Mouse (Mus musculus): ENCODE measurements around the gene Galk1.
"Not testable (repeated sequence)": the region's sequence is repeated elsewhere in the genome, so short reads cannot be mapped to it uniquely, and the experiment has no call there.

Galk1 gene

DNA sequence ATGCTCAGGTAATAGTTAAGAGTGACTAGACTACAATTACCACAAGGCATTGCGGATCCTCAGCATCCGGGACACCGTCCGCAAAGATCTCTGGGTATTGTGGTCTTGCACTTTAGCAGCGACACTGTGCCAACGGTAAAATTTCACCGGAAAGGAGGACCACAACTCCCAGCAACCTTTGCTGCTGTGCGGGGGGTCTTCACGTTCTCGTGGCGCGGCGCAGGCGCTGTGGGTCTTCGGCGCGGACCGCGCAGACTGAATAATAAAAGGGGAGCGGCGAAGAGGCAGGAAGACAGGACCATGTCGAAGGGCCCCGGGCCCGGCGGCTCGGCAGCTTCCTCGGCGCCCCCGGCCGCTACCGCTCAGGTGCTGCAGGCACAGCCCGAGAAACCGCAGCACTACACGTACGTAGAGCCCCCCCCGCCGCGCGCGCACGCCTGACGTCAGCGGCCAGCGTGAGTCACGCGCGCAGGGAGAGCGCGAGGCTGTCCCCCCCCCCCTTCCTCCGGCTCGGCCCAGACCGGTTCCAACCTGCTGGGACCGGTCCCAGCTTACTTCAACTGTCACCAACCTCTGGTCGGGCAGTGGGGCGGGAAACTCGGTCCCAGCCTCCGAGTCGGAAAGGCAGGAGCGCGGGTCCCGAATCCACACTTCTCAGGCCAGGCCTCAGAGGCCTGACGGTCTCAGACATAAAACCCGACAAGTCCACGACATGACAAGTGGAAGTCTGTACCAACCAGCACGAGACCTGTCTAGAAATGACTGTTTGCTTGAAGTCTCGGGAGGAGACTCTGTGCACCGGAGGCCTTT lies 17.8 kb upstream of the Galk1 start, which contains the start of gene Unk:
Gene Unk, plus strand, starts transcription at position 235 of the 810 bp plus-strand sequence.
- peak; percentile 98 for DNase-seq

DNA sequence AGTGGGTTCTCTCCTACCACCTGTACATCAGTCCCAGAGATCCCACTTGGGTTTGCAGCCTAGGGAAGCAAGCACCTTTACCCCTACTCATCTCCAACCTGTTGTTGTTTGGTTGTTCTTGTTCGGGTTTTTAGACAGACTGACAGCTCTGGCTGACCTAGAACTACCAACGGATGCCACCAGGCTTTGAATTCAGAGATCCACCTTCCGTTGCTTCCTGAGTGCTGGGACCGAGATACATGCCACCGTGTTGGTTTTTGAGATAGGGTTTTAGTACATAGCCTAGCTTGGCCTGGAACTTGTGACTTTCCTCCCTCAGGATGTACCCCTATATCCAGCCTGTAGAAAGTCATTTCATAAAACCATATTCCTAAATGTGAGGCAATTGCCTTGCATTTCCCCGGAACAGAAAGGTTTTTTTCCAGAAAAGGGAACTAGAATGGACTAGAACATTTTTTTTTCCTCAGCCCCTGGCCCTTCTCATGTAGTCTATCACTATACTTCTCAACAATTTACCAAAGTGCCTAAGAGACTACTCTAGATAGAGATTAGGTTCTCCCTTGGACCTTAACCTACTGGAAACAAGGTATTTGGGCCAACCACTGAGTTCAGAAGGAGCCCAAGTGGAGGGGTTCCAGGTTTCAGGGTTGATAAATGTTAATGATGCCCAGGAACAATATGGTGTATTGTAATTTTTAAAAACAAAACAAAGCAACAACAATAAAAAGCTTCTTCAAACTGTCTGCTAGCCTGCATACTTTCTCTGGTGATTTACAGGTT lies 16.8 kb upstream of the Galk1 start:
- no peak for DNase-seq

DNA sequence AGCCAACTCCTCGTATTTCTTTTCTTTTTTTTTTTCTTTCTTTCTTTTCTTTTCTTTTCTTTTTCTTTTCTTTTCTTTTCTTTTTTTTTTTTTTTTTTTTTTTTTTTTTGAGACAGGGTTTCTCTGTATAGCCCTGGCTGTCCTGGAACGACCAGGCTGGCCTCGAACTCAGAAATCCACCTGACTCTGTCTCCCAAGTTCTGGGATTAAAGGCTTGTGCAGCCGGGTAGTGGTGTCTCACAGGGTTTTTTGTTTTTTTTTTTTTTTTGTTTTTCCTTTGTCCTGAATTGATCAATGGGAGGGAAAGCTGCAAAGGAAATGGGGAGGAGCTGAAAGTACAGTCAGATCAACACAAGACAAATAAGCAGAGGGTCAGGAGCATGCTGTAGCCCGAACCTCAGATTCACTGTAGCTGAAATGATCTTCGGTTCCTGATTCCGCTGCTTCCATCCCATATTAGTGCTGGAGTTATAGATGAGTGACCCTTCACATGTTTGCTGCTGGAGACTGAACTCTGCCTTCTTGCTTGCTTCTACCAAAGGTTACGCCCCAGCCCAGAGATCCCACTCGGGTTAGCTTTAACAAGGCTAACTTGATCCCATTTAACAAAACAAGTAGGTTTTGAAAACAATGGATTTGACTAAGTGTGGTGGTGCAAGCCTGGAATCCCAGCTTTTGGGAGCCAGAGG lies 15.8 kb upstream of the Galk1 start:
- DNase-seq, result no peak

DNA sequence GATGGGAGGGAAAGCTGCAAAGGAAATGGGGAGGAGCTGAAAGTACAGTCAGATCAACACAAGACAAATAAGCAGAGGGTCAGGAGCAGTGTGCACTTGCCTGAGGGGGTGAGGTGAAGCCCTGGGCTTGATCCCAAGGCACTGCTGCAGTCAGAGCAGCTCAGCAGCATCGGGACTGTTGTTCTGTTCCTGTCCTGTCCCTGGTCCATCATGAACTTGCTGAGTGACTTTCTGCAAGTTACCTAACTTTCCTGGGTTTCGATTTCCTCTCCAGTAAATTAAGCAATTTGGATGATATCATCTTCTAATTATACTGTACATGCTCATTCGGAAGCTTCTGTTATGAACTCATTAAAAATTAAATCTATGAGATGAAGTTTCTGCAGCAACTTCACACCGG lies 15.2 kb upstream of the Galk1 start, which contains the start of gene H3f3b:
Gene H3f3b, minus strand, starts transcription at position 207 of the 400 bp plus-strand sequence.
- no peak for DNase-seq

DNA sequence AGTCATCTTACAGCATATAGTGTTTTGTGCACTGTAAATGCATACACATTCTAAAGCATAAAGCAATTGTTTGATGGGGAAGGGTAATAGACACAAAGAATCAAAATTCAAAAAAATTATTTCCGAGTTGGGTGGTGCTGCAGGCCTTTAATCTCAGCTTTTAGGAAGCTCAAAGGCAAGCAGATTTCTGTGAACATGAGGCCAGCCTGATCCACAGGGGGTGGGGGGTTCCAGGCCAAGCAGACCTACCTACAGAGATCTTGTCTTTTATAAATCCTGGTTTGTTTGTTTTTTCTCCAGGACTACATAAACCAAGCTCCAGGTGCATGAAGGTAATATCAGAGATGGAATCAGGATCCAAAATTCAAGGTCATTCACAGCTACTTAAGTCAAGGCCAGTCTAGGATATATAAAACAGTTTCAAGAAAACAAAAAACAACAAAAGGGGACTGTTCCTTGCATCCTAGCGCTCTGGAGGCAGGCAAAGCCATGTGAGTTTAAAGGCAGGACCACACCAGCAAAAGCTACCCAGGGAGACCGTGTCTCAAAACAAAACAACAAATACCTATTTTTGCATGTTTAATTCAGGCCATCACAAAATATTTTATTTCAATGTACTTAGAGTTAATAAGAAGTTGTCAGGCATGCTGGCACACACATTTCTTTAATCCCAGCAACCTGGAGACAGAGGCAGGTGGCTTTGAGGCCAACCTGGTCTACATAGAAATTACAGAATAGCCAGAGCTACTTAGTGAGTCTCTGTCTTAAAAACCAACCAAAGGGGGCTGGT lies 12.7 kb upstream of the Galk1 start:
- DNase-seq, result peak; percentile 38

DNA sequence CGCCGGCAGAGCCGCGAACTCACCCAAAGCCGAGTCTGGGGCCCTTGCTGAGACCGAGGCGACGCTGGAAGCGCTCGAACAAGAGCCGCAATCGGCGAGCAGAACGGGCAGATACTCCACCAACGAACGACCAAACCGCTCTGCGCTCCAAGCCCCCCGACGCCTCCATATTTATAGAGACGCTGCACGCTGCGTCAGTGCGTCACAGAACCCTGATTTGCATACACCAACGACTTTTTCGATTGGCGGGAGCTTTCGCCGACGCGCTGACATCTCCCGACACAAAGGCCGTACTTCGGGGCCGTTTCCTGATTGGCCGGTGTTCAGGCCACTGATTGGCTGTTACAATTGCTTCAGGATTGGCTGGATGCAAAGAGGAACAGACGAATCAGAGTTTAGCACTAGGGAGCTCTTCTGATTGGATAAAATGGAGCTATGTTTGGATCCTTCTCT lies 11.9 kb upstream of the Galk1 start:
- peak; percentile 94 for DNase-seq

DNA sequence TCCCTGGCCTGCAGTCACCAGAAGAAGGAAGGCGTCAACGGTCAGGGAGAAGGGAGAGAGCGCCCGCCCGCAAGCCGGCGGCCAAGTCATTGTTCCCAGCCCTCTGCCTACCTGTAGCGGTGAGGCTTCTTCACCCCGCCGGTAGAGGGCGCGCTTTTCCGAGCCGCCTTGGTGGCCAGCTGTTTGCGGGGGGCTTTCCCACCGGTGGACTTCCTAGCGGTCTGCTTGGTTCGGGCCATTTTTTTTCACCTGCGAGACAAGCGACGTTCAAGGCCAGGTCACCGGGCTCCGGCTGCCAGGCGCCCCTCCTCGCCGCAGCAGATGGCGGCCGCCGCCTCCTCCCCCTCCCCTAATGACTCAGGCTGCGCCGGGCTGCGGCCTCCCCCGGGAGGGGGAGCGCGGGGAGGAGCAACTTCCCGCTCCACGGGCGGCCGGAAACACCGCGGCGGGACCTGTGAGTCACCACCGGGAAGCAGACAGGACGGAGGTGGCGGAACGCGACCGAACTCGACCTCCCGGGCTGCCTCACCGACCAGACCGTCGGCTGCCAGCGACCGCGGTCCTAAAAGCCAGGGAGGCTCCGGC lies 11.3 kb upstream of the Galk1 start:
- peak; percentile 88 for DNase-seq

DNA sequence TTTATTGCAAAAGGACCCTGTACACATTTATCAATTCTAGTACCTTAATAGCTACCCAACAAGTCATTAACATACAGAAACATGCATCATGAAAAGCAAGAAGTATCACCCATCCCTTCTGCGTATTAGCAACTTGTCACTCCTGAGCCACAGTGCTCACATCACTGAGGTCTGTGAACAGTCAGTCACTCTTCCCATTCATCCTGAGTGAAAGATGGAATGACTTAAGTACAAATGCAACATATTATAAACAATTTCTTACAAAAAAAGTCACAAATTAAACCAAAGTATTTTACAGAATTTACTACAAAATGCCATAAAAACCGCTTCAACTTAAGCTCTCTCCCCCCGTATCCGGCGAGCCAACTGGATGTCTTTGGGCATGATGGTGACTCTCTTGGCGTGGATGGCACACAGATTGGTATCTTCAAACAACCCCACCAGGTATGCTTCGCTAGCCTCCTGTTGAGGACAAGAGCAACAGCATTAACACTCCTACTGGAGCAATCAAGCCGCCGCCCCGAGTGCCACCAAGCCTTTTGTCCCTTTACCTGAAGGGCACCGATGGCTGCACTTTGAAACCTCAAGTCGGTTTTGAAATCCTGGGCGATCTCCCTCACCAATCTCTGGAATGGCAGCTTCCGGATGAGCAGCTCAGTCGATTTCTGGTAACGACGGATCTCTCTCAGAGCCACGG lies 10.7 kb upstream of the Galk1 start:
- DNase-seq, result not testable (repeated sequence)

DNA sequence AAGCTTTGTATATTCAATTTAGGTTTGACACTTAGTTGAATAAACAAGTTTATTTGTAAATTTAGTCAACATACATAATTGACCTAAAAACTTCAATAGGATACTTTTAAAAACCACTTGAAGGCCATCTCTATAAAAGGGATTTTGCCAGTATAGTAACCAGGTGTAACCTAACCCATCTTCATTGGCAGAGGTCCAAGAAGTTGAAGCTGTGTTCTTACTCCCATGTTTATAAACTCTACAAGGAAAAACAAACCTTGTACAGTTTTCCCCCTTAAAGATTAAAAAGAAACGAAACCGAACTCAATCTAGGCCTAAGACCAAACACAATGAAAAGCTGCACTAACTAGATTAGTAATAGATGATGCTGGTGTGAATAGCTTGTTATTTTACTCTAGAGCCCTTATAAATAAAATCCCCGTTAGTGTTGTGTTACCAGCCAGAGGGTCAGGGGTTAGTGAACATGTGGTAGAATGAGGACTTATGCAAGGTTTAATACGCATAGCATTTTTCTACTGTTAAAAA lies 9.8 kb upstream of the Galk1 start:
- no peak for DNase-seq

DNA sequence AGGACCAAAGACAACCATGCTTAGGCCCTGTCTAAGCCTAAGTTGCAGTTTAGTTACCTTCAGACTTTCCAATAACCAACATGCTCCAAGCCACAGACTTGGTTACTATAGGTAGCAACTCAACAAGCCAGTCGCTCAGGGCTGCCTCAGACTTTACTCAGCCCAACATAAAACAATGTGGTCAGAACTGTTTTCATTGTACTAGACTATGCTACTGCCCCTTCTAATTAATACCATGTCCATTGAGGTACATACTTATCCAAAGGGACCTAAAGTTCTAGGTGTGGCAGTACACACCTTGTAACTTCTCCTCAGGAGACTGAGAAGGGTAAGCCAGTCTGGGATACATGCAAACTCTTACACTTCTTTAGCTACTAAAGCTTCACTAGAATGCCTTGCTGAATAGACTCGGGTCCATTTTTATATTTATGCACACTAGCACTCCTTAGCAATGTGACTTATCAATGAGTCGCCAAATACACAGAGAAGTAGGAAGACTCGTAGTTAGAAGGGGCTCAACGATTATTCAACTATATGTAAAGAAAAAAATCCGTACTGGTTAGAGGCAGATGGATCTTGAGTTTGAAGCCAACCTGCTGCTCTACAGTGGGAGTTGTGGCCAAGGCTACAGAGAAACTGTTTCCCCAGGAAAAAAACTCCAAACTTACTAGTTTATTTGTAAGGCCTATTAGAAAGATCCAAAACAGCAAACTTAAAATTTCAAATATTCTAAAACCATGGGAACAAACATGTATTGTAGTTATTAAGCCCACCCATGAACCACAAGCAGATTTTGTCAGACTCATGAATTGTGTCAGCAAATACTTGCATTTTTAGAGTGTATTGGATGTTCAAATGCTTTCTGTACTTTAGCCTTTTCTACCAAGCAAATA lies 9.1 kb upstream of the Galk1 start:
- DNase-seq, result no peak

DNA sequence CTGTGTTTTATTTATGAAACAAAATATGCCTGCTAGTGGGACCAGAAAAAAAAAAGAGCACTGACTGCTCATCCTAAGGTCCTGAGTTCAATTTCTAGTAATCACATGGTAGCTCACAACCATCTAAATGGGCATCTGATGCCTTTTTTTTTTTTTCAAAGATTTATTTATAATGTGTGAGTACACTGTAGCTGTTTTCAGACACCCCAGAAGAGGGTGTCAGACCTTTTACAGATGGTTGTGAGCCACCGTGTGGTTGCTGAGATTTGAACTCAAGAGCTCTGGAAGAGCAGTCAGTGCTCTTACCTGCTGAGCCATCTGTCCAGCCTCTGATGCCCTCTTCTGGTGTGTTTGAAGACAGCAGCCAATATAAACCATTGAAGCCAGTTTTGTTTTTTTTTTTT lies 8.0 kb upstream of the Galk1 start:
- no peak for DNase-seq

DNA sequence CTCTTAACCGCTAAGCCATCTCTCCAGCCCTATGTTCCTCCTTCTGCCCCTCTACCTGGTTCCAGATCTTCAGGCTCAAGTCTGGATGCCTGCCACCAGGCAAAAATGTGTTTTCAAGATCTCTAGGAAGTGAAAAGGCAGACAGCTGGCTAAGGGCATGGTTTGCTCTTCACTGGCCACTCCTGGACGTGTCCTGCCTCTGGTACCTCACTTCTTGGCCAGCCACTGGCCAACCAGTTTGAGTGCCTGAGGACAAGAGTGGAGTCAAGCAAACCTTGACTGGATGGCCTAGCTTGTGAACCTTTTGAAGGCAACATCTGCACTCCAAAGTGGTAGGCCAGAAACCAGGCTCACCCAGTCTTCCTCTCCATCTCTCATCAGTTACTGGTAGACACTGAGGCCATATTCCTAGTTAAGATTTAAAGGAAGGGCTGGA lies 7.5 kb upstream of the Galk1 start:
- no peak for DNase-seq

DNA sequence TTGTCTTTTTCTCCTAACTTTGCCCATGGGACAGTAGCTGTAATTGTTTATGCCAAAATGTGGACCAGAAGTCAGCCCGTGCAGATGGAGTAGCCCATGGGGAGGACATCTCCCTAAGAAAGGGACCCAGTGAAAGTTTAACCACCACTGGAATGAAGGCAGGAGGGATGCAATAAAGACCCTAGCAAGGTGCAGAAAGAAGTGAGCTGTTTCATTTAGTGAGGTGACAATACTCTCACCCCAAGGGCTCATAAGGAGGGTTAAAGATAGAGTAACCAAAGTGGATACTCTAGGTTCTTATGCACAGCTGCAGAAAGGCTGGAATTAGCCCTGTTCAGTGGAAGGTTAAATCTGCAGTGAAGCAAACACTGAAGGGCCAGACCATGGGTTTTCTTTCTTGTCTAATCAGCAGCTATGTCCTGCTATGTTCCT lies 6.9 kb upstream of the Galk1 start:
- no peak for DNase-seq

DNA sequence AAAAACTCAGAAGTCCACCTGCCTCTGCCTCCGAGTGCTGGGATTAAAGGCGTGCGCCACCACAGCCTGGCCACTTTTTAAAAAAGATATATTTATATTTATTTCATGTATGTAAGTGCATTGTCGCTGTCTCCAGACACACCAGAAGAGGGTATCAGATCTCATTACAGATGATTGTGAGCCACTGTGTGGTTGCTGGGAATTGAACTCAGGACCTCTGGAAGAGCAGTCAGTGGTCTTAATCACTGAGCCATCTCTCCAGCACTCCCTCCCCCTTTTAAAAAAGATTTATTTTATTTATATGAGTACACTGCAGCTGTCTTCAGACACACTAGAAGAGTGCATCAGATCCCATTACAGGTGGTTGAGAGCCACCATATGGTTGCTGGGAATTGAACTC lies 6.3 kb upstream of the Galk1 start:
- DNase-seq, result not testable (repeated sequence)

DNA sequence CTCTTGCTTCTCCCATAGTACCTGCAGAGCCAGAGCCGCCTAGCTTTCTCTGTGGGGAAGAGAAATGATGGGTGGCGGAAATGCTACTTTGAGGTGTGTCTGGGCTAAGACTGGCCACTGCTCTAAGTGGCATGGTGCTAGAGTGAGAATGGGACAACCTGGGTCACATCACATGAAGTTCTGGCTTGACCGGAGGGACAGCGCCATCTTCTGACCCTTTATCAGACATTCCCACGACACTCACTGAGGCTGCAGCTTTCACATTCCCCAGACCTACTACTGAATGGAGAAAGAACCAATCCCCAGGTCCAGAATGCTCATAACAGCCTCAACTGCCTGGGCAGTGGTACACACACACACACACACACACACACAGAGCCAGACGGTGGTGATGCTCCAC lies 5.6 kb upstream of the Galk1 start:
- peak; percentile 61 for DNase-seq

DNA sequence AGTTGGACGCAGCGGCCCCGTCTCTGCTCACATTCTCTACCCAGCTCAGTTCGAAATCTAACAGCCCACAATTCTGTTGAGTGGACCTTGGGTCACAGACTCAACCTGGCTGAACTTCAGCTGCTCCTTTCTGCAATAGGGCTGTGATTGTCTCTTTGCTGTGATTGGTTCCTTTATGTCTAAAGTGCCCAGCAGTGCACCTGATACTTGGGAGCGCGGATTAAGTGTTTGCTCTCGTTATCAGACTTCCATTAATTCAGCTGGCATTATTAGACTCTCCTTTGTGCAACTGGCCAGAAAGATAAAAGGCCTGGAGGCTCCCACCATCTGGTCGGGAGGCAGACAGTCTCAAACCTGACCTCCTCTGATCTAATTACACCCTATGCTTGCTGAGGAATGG lies 2.3 kb upstream of the Galk1 start:
- no peak for DNase-seq

DNA sequence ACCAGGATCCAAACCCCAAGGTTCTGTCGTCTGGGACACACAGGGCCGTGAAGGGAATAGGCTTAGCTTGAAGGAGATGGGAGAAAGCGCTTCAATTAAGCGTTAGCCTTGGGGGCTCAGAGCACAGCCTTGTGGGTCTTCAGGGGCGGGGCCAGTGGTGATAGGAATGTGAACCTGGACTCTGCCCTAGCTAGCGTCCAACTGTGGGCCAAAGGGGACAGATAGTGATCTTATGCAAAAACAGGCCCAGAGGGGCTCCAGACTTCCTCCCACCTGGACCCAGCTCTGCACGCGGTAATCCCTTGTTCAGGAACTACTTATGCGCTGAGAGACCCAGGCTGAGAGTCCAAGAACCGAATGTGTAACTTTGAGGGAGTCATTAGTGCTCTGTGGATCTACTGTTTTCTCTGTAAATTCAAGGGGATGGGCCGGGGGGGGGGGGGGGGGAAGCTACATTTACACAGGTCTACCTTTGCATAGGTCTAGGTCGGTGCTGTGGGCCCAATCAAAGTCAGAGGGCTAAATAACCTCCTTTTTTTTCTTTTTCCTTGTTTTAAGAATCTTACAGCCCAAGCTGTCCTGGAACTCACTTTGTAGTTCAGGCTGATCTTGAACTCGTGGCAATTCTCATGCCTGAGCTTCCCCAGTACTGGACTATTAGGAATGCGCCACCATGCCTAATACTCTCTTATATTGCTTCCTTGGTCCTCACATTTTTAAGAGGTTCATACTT lies 824 bp downstream of the Galk1 start:
- peak; percentile 16 for DNase-seq

DNA sequence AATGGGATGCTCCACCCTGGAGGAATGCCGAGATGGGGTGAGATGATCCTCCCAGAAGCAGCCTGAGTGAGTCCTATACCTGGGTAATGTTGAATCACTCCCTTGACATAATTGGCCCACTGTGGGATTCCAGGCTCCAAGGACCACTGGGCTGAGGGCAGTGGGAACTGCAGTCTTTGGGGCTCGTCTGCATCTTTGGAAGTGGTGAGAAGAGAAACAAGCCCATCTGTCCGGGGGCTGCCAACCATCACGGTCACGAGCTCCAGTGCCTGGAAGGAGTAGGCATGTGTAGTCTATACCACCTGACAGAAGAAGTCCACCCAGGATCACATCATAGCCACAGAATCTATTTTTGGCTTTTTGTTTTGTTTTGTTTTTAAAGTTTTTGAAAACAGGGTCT lies 1.6 kb downstream of the Galk1 start:
- DNase-seq, result peak; percentile 40

DNA sequence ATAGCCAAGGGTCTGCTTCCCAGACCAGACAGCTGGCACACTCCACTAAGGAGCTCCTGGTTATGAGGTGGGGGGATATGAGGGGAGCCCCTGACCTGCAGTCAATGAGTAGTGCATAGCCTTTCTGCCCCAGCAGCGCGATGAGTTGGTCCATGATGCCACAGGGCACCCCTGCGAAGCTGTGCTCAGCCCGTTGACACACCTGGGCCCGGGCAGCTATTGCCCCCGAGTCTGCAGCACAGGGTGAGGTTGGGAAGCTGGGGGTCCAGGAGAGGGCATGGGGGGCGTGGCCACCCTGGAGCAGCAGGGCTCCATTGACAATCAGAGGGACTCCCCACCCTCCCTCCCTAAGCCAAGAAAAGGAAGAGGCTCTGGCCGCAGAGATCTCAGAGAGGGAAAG lies 2.4 kb downstream of the Galk1 start:
- DNase-seq, result peak; percentile 50

All from cerebellum, adult 8-10 months (tissue).